Mouse (Mus musculus) inflammation-experienced regulatory T-cells, adult 6 months (primary cell): Measurements from ENCODE around the gene Hoxd9. TPM values are rescaled to one million over a fixed set of nuclear protein-coding genes. Genes with fewer than 3 reads are reported as not detected.
A peak's percentile ranks its signal among the peaks of the same experiment; 100 is the strongest.

Experiments
- ATAC-seq: one replicate; pipeline ENCODE4 v1.8.0; 2017
- polyA plus RNA-seq, 3 experiments: library from polyadenylated mRNA; unstranded; fragments of 100-300 nt; shearing (Covaris generic); gene quantifications; one replicate each; pipeline ENCODE4 v1.2.1; 2017

Hoxd9 gene
- polyA plus RNA-seq, 3 experiments from 2014 or later: not detected

DNA sequence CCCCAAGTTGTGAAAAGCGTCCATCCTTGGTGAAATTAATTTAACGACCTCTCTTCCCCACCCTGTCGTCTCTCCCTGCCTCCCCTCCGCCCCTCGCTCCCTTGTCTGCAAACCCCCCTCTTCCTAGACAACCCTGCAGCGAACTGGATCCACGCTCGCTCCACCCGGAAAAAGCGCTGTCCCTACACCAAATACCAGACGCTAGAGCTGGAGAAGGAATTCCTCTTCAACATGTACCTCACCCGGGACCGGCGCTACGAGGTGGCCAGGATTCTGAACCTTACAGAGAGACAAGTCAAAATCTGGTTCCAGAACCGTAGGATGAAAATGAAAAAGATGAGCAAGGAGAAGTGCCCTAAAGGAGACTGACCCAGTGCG, 1.5 kb downstream of the Hoxd9 start:
- ATAC-seq: no peak

- no peak for ATAC-seq
These were observed 2.4 kb downstream of the Hoxd9 start for GRCm38 (mm10) chr2:74699664-74700545.

DNA sequence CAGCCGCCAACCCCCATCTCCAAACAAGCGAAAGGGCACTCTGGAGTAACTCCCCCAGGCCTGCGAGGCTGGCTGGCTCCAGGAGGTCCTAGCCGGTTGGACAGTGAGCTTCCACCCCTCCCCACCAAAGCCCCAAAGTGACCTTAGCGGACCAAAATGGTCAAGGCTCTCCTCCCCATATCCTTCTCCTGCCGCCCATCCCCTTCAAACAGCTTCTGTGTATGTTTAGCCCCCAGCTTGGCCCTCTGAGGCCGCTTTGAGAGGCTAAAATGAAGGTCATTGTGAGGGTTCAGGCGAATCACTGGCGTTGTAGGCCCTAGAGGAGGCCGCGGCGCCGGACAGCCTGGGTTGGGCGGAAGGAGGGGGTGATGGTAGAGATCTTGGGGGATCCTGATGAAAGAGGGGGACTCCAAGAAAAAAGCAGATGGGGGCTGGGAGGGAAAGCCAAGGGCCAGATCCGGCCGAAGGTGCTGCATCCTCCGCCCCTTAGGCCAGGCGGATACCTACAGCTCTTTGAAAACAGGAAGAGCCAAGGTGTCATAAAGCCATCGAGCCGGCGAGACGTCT, 3.1 kb downstream of the Hoxd9 start:
- no peak for ATAC-seq

- ATAC-seq: peak; percentile 44
These were observed 4.7 kb downstream of the Hoxd9 start for GRCm38 (mm10) chr2:74701949-74702819.

- ATAC-seq: no peak
These were observed 5.3 kb downstream of the Hoxd9 start for GRCm38 (mm10) chr2:74702820-74703219.

DNA sequence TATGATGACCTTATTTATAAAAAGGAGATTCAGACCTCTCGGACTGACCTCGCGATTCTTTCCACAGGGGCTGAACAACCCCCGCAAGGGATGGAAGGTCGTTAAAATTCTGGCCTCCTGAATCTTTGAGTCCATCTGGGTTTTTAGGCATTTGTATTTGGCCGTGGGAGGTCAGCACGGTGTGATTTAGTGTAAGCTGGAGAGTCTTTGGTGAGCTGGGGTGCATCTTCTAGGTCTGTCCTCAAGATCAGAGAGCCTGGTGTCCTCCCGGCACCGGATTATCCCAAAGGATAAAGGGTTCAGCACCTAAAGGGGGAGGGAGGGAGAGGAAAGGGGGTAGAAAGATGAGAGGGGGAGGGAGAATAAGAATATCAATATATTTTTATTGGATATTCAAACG, 5.8 kb downstream of the Hoxd9 start:
- no peak for ATAC-seq

DNA sequence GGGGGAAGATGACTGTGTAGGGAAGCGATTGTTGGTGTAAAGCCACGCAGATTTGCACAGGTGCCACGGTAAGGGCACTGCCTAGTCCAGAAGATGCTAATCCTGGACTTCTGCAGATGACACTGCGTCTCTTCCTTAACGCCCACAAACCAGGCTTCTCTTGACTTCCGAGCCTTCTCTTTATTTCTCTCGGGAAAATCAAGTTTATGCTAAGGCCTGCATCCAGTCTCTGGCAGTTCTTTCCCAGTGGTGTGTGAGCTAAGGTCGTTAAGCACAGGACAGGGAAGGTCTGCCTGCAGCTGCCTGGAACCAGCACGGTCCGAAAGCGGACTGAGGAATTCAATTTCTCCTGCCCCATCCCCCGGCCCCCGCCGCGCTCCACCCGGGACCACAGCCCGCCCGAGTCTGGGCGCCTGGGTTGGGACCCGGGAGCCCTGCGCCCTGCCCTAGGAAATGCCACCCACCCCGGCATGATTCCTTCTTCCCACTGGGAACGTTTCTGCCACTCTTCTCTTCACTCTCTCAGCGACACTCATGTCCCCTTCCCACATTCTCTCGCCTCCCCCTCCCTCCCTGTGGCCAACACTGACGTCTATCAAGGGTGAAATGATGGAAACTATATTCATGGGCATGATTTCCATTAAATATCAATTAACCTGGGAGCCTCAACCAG, 6.3 kb downstream of the Hoxd9 start:
- no peak for ATAC-seq

DNA sequence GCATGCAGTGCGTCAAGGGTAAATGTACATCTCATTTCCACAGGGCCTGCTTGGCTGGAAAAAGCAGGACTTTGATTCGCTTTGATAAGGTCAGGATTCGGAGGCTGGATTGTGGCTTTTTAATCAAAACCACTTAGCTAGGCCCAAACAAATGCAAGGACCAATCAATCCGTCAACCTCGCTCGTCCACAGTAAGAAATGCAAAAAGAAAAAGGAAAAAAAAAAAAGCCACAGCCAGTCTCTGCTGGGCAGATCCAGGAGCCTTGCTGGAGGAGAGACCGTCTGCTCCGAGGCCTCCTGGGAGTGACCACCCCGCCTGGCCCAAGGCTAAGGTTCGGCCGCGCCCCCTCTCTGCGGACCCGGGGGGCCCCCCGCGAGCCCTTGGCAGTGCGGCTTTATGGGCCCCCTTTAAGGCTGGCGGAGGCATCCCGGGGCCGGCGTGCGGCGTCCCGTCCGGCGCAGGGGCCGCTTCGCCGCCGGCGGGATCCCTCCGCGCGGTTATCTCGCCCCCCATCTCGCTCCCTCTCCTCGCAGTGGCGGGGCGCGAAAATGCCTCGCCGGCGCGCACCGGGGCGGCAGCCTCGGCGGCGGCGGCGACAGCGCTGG, 7.0 kb downstream of the Hoxd9 start, which contains the start of gene Hoxd8:
Gene Hoxd8, plus strand, starts transcription at position 223 of the 606 bp plus-strand sequence.
- no peak for ATAC-seq

- peak; percentile 16 for ATAC-seq
These were observed 7.5 kb downstream of the Hoxd9 start for GRCm38 (mm10) chr2:74704999-74705466.

- peak; percentile 33 for ATAC-seq
These were observed 8.1 kb downstream of the Hoxd9 start for GRCm38 (mm10) chr2:74705467-74706089.

- ATAC-seq: no peak
These were observed 8.9 kb downstream of the Hoxd9 start for GRCm38 (mm10) chr2:74706393-74706960.

DNA sequence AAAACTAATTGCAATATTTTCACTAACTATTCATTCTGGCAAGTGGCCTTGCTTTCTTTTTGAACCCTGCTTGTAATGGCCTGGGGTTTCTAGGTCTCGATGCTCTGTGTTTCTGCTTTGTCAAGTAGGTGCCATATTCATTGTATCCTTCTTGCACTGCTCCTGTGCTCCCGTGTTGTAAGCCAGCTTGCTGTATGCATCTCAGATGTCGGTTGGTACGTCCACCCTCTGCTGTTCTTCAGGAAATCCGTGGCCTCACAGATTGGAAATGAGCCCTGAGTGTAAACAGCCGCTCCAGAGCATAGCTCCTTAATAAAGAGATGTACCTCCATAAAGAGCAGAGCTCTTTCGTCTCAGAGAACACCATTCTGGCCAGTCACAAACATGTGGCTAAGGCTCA, 10.1 kb downstream of the Hoxd9 start:
- no peak for ATAC-seq

- no peak for ATAC-seq
These were observed 11.1 kb downstream of the Hoxd9 start for GRCm38 (mm10) chr2:74708676-74709075.

GRCm38 (mm10) chr2:74709465-74710419, 12.2 kb downstream of the Hoxd9 start:
- no peak for ATAC-seq

GRCm38 (mm10) chr2:74710929-74711543, 13.5 kb downstream of the Hoxd9 start:
- no peak for ATAC-seq

DNA sequence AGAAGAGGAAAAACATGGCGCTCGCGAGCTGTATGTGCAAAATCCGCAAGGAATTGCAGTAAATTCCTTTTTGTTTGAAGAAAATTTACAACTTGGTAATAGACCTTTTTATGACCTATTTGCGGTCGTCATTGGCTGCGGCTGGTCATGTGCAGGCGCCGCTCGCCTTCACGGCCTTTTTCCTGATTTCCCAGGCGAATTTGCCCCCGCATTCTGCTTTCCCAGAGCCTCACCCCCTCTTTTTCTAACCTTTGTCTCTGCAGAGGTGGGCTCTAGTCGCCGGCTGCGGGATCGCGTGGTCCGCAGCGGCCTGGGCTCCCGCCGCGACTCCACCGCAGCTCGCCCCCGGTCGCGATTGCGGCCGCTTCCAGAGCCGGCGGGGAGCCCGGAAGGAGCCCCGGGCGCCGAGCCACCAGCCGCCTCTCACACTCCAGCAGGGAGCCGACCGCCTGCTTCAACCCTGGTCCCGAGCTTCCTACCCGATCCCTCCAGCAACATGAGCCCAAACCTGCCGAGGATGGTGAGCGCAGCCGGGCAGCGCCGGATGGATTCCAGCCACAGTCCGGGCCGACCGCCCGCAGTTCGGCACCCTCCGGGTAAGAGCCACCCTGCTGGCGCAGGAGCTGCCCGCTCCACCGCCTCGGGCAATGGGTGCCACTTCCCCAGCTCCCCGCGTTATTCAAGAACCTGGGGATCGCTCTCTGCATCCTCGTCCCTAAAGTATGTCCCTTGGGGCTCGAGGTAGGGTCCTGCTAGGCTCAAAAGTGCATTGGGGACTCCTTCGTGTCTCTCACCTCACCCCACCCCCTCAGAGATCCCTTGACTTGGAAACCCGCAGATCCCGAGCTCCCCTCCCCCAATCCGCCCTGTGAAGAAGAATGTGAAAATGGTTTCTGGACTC, 14.4 kb downstream of the Hoxd9 start, which contains the start of the genes Hoxd3 and Hoxd4:
Gene Hoxd3, plus strand, starts transcription at position 207 of the 901 bp plus-strand sequence.
Gene Hoxd4, plus strand, starts transcription at position 209 of the 901 bp plus-strand sequence.
- no peak for ATAC-seq

- ATAC-seq: no peak
These were observed 16.0 kb downstream of the Hoxd9 start for GRCm38 (mm10) chr2:74713239-74714150.
